Mouse (Mus musculus) ES-E14 (cell line): ENCODE results near the gene Zbtb33.

ENCODE experiments used
- HCFC1 ChIP-seq: IDR thresholded peaks from 2 replicates; pipeline ENCODE4 v1.6.1; 2012; ENCODE audit warnings: low read length, inconsistent platforms, borderline replicate concordance; ENCODE audit not compliant: insufficient read depth
- ZC3H11A ChIP-seq: IDR thresholded peaks from 2 replicates; pipeline ENCODE4 v1.6.1; 2012; ENCODE audit warnings: low read depth, mild to moderate bottlenecking, inconsistent platforms, low read length, borderline replicate concordance
- ZNF384 ChIP-seq: IDR thresholded peaks from 2 replicates; pipeline ENCODE4 v1.6.1; 2012; ENCODE audit warnings: low read depth, low read length, inconsistent platforms

DNA sequence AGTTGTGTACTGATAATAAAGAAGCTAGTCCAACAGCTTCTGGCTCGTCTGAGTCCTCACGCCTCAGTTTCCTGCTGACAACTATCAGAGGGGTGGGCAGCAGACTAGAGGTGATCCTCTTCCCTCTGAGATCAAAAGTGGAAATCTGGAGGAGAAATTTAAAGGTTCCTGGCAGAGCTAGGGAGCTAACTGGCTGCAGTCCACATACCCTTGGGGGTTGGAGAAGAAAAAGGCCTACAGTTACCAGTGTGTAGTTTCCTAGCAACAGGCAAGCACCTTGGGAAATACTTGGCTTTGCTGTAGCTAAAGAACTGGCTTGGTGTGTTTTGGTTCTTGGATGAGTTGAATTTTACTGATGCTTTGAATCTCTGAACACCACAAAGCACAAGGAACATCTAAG lies 12.2 kb downstream of the Zbtb33 start:
- TF ChIP-seq ZNF384: no peak
- no peak for TF ChIP-seq HCFC1
- TF ChIP-seq ZC3H11A: no peak
